9 mouse cellular contexts compared by ENCODE assay signal in genomic region chr13:63552291-63552932, GRCm38 (mm10). TPM values are rescaled to one million over a fixed set of nuclear protein-coding genes. Genes with fewer than 3 reads are reported as not detected.
DNase-seq lines count a peak whose midpoint lies in the region; ATAC-seq and TF ChIP-seq lines count a peak whose summit lies in the region.
"Had no signal": no experiment of that assay in that cellular context is flagged by ENCODE, and none has a peak within 500 bp of the region (broad histone marks: within the 10 kb centered on the region; RNA-seq: fewer than 3 reads in every experiment).

No protein-coding gene starts in this region.

- H3K9me3 ChIP-seq in kidney, embryonic 16.5 days (ENCODE audit: low read length) = no peaks in the 10 kb centered on the region
- H3K9me3 ChIP-seq in embryonic facial prominence, embryonic 14.5 days (ENCODE audit: control insufficient read depth, low read length) = no peaks in the 10 kb centered on the region
- H3K9me3 ChIP-seq in lung, postnatal 0 days (ENCODE audit: low read length) = no peaks in the 10 kb centered on the region
- H3K9me3 ChIP-seq: liver, embryonic 13.5 days had no signal

- ATAC-seq in kidney, embryonic 16.5 days (ENCODE audit: low FRiP score, low TSS enrichment) = peak; percentile 63; the same call in 1 of the 2 replicates
- ATAC-seq in embryonic facial prominence, embryonic 14.5 days (ENCODE audit: low read depth) = peak; percentile 45
- peak; percentile 43 for ATAC-seq in inflammation-experienced regulatory T-cells, adult 6 months
- no peak for ATAC-seq in lung, postnatal 0 days

- H3K27me3 ChIP-seq in kidney, embryonic 16.5 days (ENCODE audit: insufficient read depth, low read length) = no peaks in the 10 kb centered on the region
- no peaks in the 10 kb centered on the region for H3K27me3 ChIP-seq in embryonic facial prominence, embryonic 14.5 days (replicated peaks; ENCODE audit: control insufficient read depth, insufficient read depth, low read length)
- no peaks in the 10 kb centered on the region for H3K27me3 ChIP-seq in lung, postnatal 0 days (replicated peaks; ENCODE audit: insufficient read depth, low read length)
- H3K27me3 ChIP-seq: liver, embryonic 13.5 days had no signal

- H3K36me3 ChIP-seq in kidney, embryonic 16.5 days (ENCODE audit: insufficient read depth, low read length) = peaks cover 15% of the 10 kb centered on the region
- H3K36me3 ChIP-seq in embryonic facial prominence, embryonic 14.5 days (ENCODE audit: control insufficient read depth, insufficient read depth, low read length) = peaks cover 20% of the 10 kb centered on the region
- no peaks in the 10 kb centered on the region for H3K36me3 ChIP-seq in lung, postnatal 0 days (ENCODE audit: insufficient read depth, low read length)

- 63% methylated on average over 10 of the region's 10 CpGs for WGBS in kidney, embryonic 16.5 days
- WGBS in embryonic facial prominence, embryonic 14.5 days = 54% methylated on average over 10 of the region's 10 CpGs
- 44% methylated on average over 10 of the region's 10 CpGs for WGBS in lung, postnatal 0 days

- H3K4me2 ChIP-seq in kidney, embryonic 16.5 days (replicated peaks; ENCODE audit: low read depth, low read length) = no peak overlapping the region
- H3K4me2 ChIP-seq in embryonic facial prominence, embryonic 14.5 days (ENCODE audit: low read depth, low read length) = peak overlapping the region; percentile 10; the same call in 1 of the 2 replicates
- H3K4me2 ChIP-seq in lung, postnatal 0 days (replicated peaks; ENCODE audit: low read depth, low read length) = no peak overlapping the region
- H3K4me2 ChIP-seq: liver, embryonic 13.5 days had no signal

- no peak for DNase-seq in kidney, adult 9 months
- peak; percentile 75 for DNase-seq in adrenal gland, postnatal 14 days
- peak; percentile 64 for DNase-seq in embryonic facial prominence, embryonic 14.5 days (ENCODE audit: low spot score)
- no peak for DNase-seq in lung, postnatal 0 days (ENCODE audit: low spot score)
- peak; percentile 79 to 81 for DNase-seq in right cerebral cortex, adult 2 months (ENCODE audit: low spot score in 2 of 2)
- DNase-seq in gastrocnemius, postnatal 25 days = no peak
- DNase-seq: liver, embryonic 13.5 days had no signal

- TF ChIP-seq EP300 in lung, postnatal 0 days (IDR thresholded peaks at IDR 0.05) = no peak

- H3K4me1 ChIP-seq in kidney, embryonic 16.5 days (ENCODE audit: insufficient read depth, low read length) = peaks cover 80% of the 10 kb centered on the region
- H3K4me1 ChIP-seq in embryonic facial prominence, embryonic 14.5 days (ENCODE audit: control insufficient read depth, insufficient read depth, low read length) = peaks cover 59% of the 10 kb centered on the region
- peaks cover 42% of the 10 kb centered on the region for H3K4me1 ChIP-seq in lung, postnatal 0 days (ENCODE audit: insufficient read depth, low read depth, low read length)

- TF ChIP-seq CTCF in lung, postnatal 0 days (IDR thresholded peaks at IDR 0.05) = no peak

- H3K9ac ChIP-seq in kidney, embryonic 16.5 days (replicated peaks; ENCODE audit: low read length) = no peak overlapping the region
- no peak overlapping the region for H3K9ac ChIP-seq in embryonic facial prominence, embryonic 14.5 days (ENCODE audit: low read depth, low read length)
- no peak overlapping the region for H3K9ac ChIP-seq in lung, postnatal 0 days (replicated peaks; ENCODE audit: low read depth)
- H3K9ac ChIP-seq: liver, embryonic 13.5 days had no signal

- H3K4me3 ChIP-seq in kidney, embryonic 16.5 days (ENCODE audit: low read length) = no peak overlapping the region
- no peak overlapping the region for H3K4me3 ChIP-seq in embryonic facial prominence, embryonic 14.5 days (ENCODE audit: low read depth, low read length)
- no peak overlapping the region for H3K4me3 ChIP-seq in lung, postnatal 0 days (ENCODE audit: low read depth, low read length)
- H3K4me3 ChIP-seq: liver, embryonic 13.5 days had no signal

- H3K27ac ChIP-seq in kidney, embryonic 16.5 days (ENCODE audit: low read length) = no peak overlapping the region
- H3K27ac ChIP-seq in embryonic facial prominence, embryonic 14.5 days (replicated peaks; ENCODE audit: low read depth, low read length) = peak overlapping the region; percentile 17; the same call in 1 of the 2 replicates
- peak overlapping the region; percentile 17; the same call in 1 of the 2 replicates for H3K27ac ChIP-seq in lung, postnatal 0 days (ENCODE audit: low read length)
- H3K27ac ChIP-seq: liver, embryonic 13.5 days had no signal

RNA-seq across cellular contexts. Expression of gene Ptch1, which starts 21.0 kb away (rescaled TPM):
- polyA plus RNA-seq in kidney, embryonic 16.5 days (2015; fragmentation: Nextera tagmentation; extraction: Ambion mirVana) = 15.8 and 18.9 TPM in 2 replicates
- 38.6 and 39.5 TPM in 2 replicates for total RNA-seq in adrenal gland, postnatal 14 days (2021)
- polyA plus RNA-seq in embryonic facial prominence, embryonic 14.5 days (2014; fragmentation: Nextera tagmentation; extraction: Ambion mirVana) = 22.7 and 23.2 TPM in 2 replicates
- 10 to 100 TPM in 2 of 3 experiments, 1 to 10 TPM in 1; 9.5 to 13.2 (median 12.1) TPM for polyA plus RNA-seq in inflammation-experienced regulatory T-cells, adult 6 months (2017; shearing (Covaris generic))
- 15.2 and 21.3 TPM in 2 replicates for polyA plus RNA-seq in lung, postnatal 0 days (2015; fragmentation: Nextera tagmentation; extraction: Ambion mirVana)
- 10 to 100 TPM in 1 of 2 experiments, 1 to 10 TPM in 1; 9.9 to 11.2 TPM for total RNA-seq in gastrocnemius, postnatal 25 days (2021)

RNA-seq across cellular contexts. Expression of gene Fancc, which starts 55.3 kb away (rescaled TPM):
- polyA plus RNA-seq in kidney, embryonic 16.5 days (2015; fragmentation: Nextera tagmentation; extraction: Ambion mirVana) = 22.2 and 24.5 TPM in 2 replicates
- total RNA-seq in adrenal gland, postnatal 14 days (2021) = 8.9 and 14.0 TPM in 2 replicates
- 17.1 and 17.3 TPM in 2 replicates for polyA plus RNA-seq in embryonic facial prominence, embryonic 14.5 days (2014; fragmentation: Nextera tagmentation; extraction: Ambion mirVana)
- polyA plus RNA-seq in inflammation-experienced regulatory T-cells, adult 6 months (2017; shearing (Covaris generic)) = 10 to 100 TPM in 2 of 3 experiments, 1 to 10 TPM in 1; 8.5 to 18.0 (median 14.4) TPM
- 26.0 and 37.6 TPM in 2 replicates for polyA plus RNA-seq in lung, postnatal 0 days (2015; fragmentation: Nextera tagmentation; extraction: Ambion mirVana)
- total RNA-seq in gastrocnemius, postnatal 25 days (2021) = 1 to 10 TPM; 2.0 to 2.3 TPM

Comparison
In these comparisons a context has a peak if more than half of its experiments do, and no peak if none do; other contexts are left out.
1. DNase-seq: peak in adrenal gland, postnatal 14 days (single experiment), embryonic facial prominence, embryonic 14.5 days (single experiment) and right cerebral cortex, adult 2 months (2 of 2); none in kidney, adult 9 months (single experiment), lung, postnatal 0 days (single experiment) and gastrocnemius, postnatal 25 days (single experiment).